Mouse (Mus musculus): ENCODE results near the gene Btg3. TPM values are rescaled to one million over a fixed set of nuclear protein-coding genes. Genes with fewer than 3 reads are reported as not detected.

Gene Btg3
- polyA plus RNA-seq (2021; fragmentation: Nextera tagmentation), result 13.5 and 16.1 TPM in 2 replicates
- long read RNA-seq, experiment 1, transcript Btg3-201 (5 exons, 1,414 nt), result major isoform, 11 of 14 reads
- long read RNA-seq, experiment 1, partial matches to known transcripts, result 2 of 14 reads
- long read RNA-seq, experiment 1, other reads (novel, unspliced or antisense), result 1 of 14 reads
- long read RNA-seq, experiment 2, transcript Btg3-201 (5 exons, 1,414 nt), result major isoform, 66 of 71 reads
- long read RNA-seq, experiment 2, partial matches to known transcripts, result 0 of 71 reads
- long read RNA-seq, experiment 2, other reads (novel, unspliced or antisense), result 5 of 71 reads

GRCm38 (mm10) chr16:78376745-78377570 is at the start of gene Btg3:
TSS of gene Btg3 (minus strand) at chr16:78377192.

GRCm38 (mm10) chr16:78301183-78301830 is 75.7 kb downstream of the Btg3 start, which contains the start of gene Cxadr:
TSS of gene Cxadr (plus strand) at chr16:78301489.

Other genes with a start within 250 kb of the Btg3 start
- 2.4 and 3.8 TPM in 2 replicates for gene Cxadr, start 75.7 kb downstream of the Btg3 start, polyA plus RNA-seq (2021; fragmentation: Nextera tagmentation)
- gene D16Ertd472e, start 199.5 kb upstream of the Btg3 start, polyA plus RNA-seq (2021; fragmentation: Nextera tagmentation), result 7.5 and 10.0 TPM in 2 replicates